Mouse (Mus musculus): Measurements from ENCODE around the gene Serpinb9b.
A peak's percentile ranks its signal among the peaks of the same experiment; 100 is the strongest.
"Not testable (repeated sequence)": the region's sequence is repeated elsewhere in the genome, so short reads cannot be mapped to it uniquely, and the experiment has no call there.

Serpinb9b gene

DNA sequence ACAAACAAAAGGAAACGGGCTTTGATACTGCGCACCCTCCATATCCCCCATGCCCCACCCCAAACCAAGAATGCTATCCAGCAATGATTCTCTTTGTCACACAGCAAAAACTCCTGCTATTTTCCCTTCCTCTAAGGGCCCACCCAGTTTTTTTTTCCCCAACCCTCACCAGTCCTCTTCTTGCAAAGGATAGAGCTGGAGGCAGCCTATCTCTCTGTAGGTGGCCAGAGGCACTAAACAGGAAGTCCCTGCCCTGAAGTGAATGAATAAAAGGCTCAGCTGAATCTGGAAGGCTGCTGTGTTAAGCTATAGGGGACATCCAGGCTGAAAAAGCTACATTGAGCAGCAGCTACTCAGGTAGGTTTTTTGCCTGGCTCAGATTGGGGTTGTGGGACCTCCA, at the start of gene Serpinb9b:
Gene Serpinb9b (plus strand): TSS at position 173 of the 400 bp plus-strand sequence.
- no peak for DNase-seq (ENCODE audit: low read depth in 2 of 2, low spot score in 2 of 2)

DNA sequence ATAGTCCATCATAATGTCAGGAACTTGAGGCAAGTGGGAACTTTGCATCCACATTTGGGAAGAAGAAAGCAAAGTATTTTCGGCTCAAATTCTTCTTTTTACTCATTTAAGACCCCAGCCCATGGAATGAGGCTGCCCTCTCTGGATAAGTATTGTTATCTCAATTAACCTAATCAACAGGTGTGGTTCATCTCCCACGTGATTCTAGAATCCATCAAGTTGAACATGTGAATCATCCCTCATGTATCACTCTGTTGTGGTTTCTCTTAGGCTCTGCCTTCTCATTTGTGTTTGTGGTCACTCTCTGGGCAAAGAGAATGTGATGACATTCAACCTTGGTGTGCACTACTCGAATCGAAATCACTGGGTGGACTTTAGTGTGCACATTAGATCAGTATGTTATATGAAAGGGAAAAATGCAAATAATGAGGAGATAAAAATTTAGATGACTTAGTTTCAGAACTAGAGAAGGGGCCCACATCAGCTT, 44.6 kb upstream of the Serpinb9b start:
- no peak for DNase-seq (ENCODE audit: low read depth in 2 of 2, low spot score in 2 of 2)

DNA sequence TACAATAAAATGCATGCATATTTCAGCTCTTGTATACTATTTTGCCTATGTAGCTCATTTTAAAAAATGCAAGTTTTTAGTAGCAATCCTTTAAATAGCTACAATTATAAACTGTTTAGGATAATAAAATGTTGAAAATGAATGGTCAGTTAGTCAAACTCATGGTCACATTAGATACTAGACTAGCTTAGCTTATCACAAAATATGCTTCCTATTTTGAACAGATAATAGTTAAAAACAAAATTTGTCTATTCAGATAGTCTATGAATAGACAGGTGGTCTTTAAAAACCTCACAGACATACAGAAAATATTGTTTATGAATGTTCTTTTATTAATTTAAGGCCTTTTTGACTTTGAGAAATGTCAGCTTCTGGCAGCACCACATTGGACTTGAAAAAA, 41.0 kb upstream of the Serpinb9b start:
- no peak for DNase-seq (ENCODE audit: low read depth in 2 of 2, low spot score in 2 of 2)

DNA sequence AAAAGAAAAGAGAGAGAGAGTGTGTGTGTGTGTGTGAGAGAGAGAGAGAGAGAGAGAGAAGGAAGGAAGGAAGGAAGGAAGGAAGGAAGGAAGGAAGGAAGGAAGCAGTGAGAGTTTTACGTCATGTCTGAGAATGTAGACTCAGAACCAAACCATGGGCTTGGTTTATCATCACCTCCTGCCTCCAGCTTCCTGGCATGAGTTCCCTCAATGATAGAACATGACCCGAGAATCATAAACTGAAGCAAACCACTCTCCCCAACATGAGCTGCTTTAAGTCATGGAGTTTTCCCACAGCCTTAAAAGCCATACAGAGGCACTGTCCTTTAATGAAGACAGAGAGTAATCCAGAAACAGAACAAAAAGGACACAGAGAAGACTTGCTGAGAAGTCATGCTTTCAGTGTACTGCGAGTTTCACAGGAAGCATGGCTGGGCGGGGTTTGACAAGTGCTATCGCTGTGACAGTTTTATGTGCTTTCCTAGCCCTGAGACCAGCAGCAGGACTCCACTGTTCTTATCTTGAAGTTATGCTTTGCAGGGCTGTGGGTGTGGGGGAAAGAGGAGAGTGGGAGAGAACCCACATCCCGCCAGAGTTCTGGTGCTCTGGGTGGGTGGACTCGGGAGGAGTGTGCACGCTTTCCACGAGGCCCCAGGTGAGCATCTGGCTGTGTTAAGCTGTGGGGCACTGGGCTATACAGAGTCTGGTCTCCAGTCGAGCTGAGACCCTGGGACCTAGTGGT, 33.9 kb upstream of the Serpinb9b start:
- peak in 1 of 2 experiments; percentile 12 for DNase-seq (ENCODE audit: low read depth in 2 of 2, low spot score in 2 of 2)

DNA sequence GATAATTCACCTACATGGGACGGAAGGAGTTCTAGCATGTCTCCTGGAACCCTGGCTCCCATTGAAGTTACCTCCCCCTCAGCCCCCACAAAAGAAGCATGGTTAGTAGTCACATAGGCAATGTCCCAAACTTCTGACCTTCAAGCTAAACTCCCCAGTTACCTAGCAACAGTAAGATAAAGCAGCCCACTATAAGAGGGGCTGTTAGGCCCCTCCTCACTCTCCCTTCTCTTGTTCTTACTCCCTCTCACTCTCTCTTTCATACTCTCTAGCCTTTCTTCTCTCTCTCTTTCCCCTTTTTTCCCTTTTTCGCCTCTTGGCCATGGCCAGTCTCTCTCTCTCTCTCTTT, 33.3 kb upstream of the Serpinb9b start:
- DNase-seq (ENCODE audit: low read depth in 2 of 2, low spot score in 2 of 2) = no peak

DNA sequence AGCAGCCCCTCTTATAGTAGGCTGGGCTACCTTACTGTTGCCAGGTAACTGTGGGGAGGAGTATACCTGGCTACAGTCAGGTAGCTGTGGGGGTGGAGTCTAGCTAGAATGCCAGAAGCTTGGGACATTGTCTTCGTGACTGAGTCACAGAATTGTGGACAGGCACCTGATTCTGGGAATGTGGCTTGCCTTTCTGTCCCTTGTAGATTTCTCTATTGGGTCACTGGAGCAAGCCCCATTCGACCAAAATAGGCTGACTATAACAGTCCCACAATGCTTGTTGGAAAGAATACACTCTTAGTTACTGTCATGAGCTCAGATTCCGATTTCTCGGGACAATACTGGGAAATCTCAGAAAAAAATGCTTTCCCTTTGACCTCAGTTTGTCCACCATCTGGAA, 32.2 kb upstream of the Serpinb9b start:
- DNase-seq (ENCODE audit: low read depth in 2 of 2, low spot score in 2 of 2) = no peak

DNA sequence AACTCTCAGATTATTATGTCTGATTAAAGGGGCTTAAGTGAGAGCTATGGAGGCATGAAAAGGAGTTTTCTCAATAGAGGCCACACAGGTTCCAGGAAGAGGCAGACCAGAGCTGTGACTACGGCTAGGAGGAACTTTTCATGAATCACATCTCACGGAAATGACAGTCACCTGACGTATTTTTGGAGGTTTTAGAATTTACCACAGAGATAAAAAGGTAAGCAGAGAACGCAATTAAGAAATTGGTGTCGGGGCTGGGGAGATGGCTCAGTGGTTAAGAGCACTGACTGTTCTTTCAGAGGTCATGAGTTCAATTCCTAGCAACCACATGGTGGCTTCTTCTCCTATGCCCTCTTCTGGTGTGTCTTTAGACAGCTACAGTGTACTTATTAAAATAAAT, 25.9 kb upstream of the Serpinb9b start:
- DNase-seq (ENCODE audit: low read depth in 2 of 2, low spot score in 2 of 2) = peak; percentile 5 to 28

DNA sequence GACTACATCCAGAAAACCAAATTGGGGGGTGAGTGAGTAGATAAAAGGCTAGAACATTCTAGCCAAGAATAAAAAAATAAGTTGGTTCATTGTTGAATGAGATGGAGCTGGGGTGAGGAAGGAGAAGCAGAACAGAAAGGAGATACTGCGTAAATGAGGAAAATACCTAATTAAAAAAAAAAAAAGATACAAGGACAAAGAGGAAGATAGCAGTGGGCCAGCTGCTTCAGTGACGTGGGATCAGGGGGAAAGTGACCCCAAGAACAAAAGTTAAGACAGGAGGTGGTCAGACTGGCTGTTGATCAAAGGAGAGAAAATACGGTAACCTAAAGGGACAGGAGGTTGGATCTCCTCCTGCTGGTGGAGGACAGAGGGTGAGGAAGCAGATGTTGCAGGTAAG, 24.3 kb upstream of the Serpinb9b start, which contains the start of gene Serpinb9:
Gene Serpinb9 (plus strand): TSS at position 301 of the 400 bp plus-strand sequence.
- no peak for DNase-seq (ENCODE audit: low read depth in 2 of 2, low spot score in 2 of 2)

DNA sequence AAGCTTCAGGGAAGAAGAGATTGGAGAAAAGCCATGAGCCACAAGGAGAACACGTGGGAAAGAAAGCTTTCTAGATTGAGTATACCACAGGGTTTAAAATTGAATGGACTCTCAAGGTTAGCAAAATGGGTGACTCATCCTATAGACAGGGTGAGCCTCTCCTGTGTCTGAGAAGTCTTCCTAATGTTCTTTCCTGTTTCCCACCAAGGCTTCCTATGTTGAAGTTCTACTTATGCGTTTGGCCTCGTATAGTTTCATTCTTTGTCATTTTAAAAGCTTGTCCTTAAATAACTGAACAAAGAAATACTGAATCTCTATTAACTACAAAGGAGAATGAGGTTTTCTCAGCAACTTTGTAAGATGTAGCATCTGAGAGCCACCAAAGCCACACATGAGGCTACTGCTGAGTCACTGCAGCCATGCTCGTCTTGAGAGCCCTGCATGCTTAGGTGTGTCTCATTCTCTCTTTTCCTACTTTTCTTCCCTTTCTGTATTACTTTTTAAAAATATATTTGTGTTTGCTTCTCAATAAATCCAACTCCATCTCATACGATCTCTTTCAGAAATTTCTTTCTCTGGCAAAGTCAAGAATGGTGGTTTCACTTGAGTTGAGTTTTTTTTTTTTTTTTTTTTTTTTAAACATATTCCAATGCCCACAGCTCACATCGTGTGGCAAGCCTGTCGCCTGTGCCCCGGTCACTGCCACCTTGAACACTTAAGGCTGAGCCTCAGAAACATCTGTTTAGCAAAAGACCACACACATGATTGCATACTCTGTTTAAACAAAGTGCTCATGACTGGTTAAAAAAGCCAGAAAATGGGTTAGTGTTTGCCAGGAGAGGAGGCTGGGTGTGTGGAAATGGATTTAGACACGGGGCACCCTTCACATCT, 23.4 kb upstream of the Serpinb9b start:
- DNase-seq (ENCODE audit: low read depth in 2 of 2, low spot score in 2 of 2) = no peak

DNA sequence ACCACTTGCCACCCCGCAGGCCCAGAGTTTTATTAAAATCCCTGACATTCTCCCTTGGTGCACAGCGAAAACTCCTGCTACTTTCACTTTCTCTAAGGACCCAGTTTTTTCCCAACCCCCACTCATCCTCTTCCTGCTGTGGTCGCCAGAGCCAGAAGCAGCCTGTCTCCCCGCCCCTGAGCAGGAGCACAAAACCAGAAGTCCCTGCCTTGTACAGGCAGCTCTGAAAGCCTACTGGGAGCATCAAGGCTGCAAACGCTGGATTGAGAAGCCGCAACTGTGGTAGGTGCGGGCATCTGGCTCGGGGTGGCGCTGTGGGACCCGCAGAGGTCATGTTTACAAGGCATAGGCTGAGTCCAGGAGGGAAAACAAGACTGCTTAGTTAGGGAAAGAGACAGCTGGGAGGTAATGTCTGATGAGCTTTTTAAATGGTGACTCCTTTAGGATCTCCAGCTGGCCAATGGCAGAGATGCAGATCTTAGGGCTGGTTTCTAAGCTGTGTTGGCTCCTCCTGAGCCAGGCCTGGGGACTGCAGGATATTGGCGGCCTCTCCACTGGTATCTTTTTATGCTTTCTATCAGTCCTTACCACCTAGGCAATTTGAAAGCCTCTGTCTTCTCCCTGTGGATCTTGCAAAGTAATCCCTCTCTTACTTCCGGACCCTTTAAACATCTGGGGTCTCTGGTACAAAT, 22.7 kb upstream of the Serpinb9b start:
- DNase-seq (ENCODE audit: low read depth in 2 of 2, low spot score in 2 of 2) = peak; percentile 55 to 70

DNA sequence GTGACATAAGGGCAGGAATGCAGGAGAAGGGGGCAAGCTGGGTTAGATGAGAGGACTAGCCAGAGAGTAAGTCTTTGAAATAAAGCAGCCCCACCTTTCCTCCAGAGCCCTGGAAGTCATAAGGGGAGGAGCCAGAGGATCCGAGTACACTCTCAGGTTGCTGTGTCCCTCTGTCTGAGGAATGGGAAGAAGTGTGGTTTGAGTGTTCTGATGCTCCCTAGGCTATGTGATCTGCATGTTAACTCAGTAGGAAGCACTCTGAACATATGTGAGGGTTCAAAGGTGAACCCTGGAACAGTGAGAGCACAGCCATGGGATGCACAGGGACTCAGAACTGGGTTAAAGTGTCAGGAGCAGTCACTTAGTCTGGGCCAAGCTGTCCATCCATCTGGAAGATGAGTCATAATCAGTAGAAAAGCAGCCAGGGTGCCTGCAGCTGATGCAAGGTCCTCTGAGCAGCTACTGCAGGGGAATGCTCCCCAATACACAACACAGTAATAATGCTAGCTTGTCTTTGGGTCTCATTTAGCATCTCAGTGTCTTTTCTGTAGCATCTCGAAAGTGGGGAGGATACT, 21.6 kb upstream of the Serpinb9b start:
- no peak for DNase-seq (ENCODE audit: low read depth in 2 of 2, low spot score in 2 of 2)

DNA sequence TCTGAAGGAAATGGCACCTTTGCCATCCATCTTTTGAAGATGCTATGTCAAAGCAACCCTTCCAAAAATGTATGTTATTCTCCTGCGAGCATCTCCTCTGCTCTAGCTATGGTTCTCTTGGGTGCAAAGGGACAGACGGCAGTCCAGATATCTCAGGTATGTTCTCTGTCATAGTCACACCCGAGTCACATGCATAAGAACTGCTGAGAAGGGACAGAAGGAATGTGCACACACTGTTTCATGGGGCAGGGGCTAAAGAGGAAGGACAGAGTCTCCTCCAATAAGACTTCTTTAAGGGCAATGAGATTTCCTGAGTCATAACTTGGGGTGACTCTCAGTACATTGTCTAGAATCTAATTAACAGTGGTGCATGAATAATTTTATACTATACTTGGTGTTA, 20.7 kb upstream of the Serpinb9b start:
- DNase-seq (ENCODE audit: low read depth in 2 of 2, low spot score in 2 of 2) = no peak

DNA sequence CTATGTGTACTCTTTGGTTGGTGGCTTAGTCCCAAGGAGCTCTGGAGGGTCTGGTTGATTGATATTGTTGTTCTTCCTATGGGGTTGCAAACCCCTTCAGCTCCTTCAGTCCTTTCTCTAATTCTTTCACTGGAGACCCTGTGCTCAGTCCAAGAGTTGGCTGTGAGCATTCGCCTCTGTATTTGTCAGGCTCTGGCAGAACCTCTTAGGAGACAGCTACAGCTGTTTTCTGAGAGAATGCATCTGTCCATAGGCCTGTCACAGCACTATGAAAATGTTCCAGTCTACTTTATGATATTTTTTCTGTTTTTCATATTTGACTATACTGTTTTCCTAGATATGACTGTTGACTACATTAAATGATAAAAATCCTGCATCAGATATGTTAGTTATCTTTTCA, 14.8 kb upstream of the Serpinb9b start:
- no peak for DNase-seq (ENCODE audit: low read depth in 2 of 2, low spot score in 2 of 2)

DNA sequence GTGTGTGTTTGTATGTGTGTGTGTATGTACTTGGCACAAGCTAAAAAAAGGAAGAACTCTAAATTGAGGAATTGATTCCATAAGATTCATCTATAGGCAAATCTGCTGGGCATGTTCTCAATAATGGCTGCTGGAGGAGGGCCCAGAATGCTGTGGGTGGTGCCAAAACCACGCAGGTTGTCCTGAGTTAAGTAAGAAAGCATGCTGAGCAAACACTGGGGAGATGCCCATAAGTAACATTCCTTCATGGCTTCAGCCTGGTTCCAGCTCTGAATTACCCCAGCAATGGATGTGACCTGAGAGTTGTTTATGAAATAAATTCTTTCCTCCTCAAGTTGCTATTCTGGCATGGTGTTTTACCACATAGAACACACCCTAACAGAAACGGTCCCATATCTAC, 13.9 kb upstream of the Serpinb9b start:
- no peak for DNase-seq (ENCODE audit: low read depth in 2 of 2, low spot score in 2 of 2)

DNA sequence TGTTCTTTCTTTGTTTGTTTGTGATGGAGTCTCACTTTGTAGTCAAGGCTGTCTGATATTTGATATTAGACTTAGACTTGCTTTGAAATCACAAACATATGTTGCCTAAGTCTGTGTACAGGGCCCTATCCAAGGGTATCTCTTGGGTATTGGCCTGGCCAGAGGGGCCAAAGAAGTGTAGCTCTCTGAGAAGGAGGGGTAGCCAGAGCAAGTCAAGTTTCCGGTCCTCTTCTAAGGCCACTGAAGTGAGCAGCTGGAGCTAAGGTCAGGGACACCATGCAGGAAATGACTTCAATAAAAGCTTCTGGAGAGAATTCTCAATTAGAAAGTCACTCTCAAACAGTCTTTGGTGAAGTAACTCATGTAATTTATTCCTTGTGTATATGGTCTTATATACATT, 4.8 kb upstream of the Serpinb9b start:
- no peak for DNase-seq (ENCODE audit: low read depth in 2 of 2, low spot score in 2 of 2)

DNA sequence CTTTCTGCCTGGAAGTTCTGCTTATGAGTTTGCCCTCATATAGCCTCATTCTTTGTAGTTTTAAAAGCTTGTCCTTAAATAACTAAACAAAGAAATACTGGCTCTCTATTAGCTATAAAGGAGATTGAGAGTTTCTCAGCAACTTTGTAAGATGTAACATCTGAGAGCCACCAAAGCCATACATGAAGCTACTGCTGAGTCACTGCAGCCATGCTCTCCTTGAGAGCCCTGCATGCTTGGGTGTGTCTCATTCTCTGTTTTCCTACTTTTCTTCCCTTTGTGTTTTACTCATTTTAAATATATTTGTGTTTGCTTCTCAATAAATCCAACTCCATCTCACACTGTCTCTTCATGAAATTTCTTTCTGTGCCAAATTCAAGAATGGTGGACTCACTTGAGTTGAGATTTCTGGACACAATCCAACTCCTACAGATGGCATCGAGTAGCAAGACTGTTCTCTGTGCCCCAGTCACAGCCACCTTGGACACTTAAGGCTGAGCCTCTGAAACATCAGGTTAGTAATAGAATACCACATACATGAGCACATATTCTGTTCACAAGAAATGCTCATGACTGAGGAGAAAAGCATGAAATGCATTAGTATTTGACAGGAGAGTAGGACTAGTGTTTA, 674 bp upstream of the Serpinb9b start:
- no peak for DNase-seq (ENCODE audit: low read depth in 2 of 2, low spot score in 2 of 2)

DNA sequence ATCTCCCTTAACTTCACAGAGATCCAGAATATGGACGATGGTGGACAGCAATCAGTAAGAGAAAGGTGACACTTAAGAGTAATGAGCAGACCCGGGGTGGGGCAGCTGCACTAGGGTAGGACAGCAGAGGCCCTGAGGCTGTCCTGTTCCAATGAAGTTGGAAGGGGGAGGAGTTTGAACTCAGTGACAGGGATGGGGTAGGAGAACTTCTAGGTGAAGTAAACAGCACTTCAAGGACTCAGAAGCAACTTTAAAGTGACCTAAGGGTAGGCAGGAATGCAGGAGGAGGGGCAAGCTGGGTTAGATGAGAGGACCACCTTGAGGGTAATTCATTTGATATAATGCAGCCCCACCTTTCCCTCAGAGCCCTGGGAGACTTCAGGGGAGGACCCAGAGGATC, 930 bp downstream of the Serpinb9b start:
- no peak for DNase-seq (ENCODE audit: low read depth in 2 of 2, low spot score in 2 of 2)

DNA sequence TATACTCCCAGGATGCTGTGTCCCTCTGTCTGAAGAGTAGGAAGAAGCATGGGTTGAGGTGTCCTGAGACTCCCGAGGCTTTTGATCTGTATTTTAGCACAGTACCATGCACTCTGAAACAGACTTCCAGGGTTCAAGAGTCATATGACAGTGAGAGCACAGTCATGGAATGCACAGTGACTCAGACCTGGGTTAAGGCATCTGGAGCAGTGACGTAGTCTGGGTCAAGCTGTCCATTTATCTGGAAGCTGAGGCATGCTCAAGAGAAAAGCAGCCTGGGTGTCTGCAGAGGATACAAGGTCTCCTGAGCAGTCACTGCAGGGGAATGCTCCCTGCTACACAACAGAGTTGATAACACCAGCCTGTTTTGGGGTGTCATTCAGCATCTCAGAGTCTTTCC, 1.3 kb downstream of the Serpinb9b start:
- no peak for DNase-seq (ENCODE audit: low read depth in 2 of 2, low spot score in 2 of 2)

DNA sequence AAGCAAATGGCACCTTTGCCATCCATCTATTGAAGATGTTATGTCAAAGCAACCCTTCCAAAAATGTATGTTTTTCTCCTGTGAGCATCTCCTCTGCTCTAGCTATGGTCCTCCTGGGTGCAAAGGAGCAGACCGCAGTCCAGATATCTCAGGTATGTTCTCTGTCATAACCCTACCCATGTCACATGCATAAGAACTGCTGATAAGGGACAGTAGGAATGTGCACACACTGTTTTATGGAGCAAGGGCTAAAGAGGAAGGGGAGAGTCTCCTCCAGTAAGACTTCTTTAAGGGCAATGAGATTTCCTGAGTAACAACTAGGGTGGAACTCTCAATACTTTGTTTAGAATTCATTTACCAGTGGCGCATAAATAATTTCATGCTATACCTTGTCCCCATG, 2.3 kb downstream of the Serpinb9b start:
- not testable (repeated sequence) for DNase-seq (ENCODE audit: low read depth in 2 of 2, low spot score in 2 of 2)

DNA sequence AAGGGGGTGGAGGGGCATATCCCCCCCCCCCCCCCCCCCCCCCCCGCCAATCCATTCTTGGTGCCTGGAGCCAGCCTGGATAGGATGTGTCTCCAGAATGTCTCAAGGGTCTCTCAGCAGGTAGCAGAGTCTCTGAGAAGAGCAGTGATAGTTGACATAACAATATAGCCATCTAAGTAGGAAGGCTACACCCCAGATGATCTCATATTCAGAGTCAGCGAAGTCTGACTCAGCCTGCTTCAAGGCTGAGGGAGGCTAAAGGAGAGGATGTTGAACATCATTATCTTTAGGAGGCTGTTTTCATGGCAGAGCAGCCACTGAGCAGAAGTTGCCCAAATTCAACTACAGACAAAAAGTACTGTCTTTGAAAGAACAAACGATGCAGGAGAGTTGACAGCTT, 3.1 kb downstream of the Serpinb9b start:
- DNase-seq (ENCODE audit: low read depth in 2 of 2, low spot score in 2 of 2) = no peak

DNA sequence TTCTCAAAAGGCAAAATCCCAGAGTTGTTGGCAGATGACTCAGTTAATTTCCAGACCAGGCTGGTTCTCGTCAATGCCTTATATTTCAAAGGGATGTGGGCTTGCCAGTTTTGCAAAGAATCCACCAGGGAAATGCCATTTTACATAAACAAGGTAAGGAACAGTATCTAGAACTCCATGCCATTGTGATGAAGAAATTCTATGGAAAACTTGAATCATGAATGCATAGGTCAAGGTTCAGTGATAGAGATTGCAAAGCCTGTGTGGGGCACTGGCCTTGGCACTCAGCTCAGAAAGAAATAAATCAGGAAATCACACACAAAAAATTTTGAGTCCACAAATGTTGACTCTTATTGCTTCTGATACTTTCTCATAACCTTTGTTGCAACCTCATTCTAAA, 8.3 kb downstream of the Serpinb9b start:
- DNase-seq (ENCODE audit: low read depth in 2 of 2, low spot score in 2 of 2) = no peak

Measured in CD8-positive naive resting alpha-beta T cell, adult 2 months (primary cell).